Mouse (Mus musculus) olfactory bulb, adult 2 months (tissue): Measurements from ENCODE around the gene Cnn2.

Experiments
- CTCF ChIP-seq: fragments of 200-500 bp; IDR thresholded peaks from 2 replicates; pipeline ENCODE4 v1.5.1; 2012; ENCODE audit warnings: low read depth, mild to moderate bottlenecking, low read length, moderate library complexity; ENCODE audit not compliant: insufficient read depth
- POLR2A ChIP-seq: fragments of 200-500 bp; IDR thresholded peaks from 2 replicates; pipeline ENCODE4 v1.6.1; 2012; ENCODE audit warnings: mild to moderate bottlenecking, low read depth, low read length, moderate library complexity; ENCODE audit not compliant: insufficient read depth

DNA sequence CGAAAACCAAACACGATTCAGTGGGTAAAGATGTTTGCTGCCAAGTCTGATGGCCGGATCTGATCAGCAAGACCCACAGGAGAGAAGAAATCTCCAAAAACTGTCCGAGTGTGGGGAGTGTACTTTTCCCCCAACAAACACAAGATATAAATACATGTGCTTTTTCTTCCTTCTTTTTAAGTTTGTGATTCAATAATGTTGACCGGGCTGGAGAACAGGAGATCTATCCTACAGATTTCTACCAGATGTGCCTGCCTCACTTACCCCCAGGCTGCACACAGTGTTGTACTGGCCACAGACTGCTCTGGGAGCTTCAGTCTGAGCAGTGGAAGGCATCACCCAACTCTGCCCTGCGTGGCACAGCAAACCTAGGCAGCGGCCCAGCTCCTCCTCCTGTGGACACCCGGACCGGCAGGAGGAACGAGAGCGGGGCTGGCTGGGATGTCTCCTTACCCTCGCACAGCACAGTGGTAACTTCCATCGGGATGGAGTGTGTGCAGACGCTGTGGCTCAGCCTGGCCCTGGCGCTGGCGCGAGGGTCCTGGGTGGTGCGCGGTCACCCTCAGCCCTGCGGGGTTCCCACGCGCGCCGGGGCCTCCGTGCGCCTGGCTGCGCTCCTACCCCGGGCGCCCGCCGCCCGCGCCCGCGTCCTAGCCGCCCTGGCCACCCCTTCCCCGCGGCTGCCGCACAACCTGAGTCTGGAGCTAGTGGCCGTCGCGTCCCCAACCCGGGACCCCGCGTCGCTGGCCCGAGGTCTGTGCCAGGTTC is 17.8 kb upstream of the Cnn2 start, which contains the start of gene Grin3b:
- TF ChIP-seq CTCF (no peak), POLR2A (no peak)
